ENCODE assay signal across 9 mouse cellular contexts in the genomic region with DNA sequence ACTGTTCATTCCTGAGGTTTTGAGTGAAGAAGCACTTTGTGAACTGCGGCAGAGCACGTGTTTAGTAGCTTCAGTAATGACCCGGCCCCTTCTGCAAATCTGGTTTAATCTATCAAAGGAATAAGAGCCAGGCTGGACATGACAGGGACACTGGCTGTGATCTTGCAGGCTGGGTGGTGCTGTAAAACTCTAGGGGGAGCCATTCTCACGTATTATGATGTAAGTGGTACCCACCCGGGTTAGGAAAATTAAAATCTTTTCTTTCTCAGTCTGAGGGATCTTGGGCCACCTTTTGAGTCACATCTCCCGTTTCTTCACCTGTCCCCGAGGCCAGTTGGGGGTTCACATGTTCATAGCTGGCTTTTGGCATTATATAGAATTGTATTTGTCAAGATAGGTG.
DNase-seq lines count a peak whose midpoint lies in the region; ATAC-seq and TF ChIP-seq lines count a peak whose summit lies in the region.
"Had no signal": no experiment of that assay in that cellular context is flagged by ENCODE, and none has a peak within 500 bp of the region (broad histone marks: within the 10 kb centered on the region; RNA-seq: fewer than 3 reads in every experiment).

No protein-coding gene starts in this region.

- no peaks in the 10 kb centered on the region for H3K27me3 ChIP-seq in E14TG2a.4 (ENCODE audit: insufficient read depth, low read length)
- no peaks in the 10 kb centered on the region for H3K27me3 ChIP-seq in cerebellum, adult 2 months (ENCODE audit: control insufficient read depth, insufficient read depth, low read length)
- no peaks in the 10 kb centered on the region for H3K27me3 ChIP-seq in hindbrain, embryonic 14.5 days (ENCODE audit: control insufficient read depth, insufficient read depth, low read length)

- TF ChIP-seq CTCF in E14TG2a.4 (conservative IDR thresholded peaks at IDR 0.05; ENCODE audit: low read length) = 0 out of 2 replicates have a peak, but pooled peaks have one; percentile 11
- TF ChIP-seq CTCF in cerebellum, adult 2 months (IDR thresholded peaks at IDR 0.05; ENCODE audit: borderline replicate concordance, insufficient read depth, low read depth, low read length) = peak; percentile 66

- no peak overlapping the region for H3K27ac ChIP-seq in cerebellum, adult 2 months (ENCODE audit: insufficient read depth, low read length)
- no peak overlapping the region for H3K27ac ChIP-seq in hindbrain, embryonic 14.5 days
- H3K27ac ChIP-seq: limb, embryonic 15.5 days had no signal

- no peak overlapping the region for H3K9ac ChIP-seq in hindbrain, embryonic 14.5 days
- H3K9ac ChIP-seq: limb, embryonic 15.5 days had no signal

- H3K4me2 ChIP-seq in hindbrain, embryonic 14.5 days (replicated peaks) = no peak overlapping the region
- H3K4me2 ChIP-seq: limb, embryonic 15.5 days had no signal

- 13% methylated on average over 7 of the region's 7 CpGs for WGBS in cerebellum, adult 2 months
- 35% methylated on average over 7 of the region's 7 CpGs for WGBS in hindbrain, embryonic 14.5 days

- no peaks in the 10 kb centered on the region for H3K36me3 ChIP-seq in E14TG2a.4 (ENCODE audit: insufficient read depth, low read length)
- no peaks in the 10 kb centered on the region for H3K36me3 ChIP-seq in hindbrain, embryonic 14.5 days (replicated peaks; ENCODE audit: control insufficient read depth, insufficient read depth)
- H3K36me3 ChIP-seq: limb, embryonic 15.5 days had no signal

- H3K4me3 ChIP-seq in E14TG2a.4 (replicated peaks; ENCODE audit: low read length) = no peak overlapping the region
- H3K4me3 ChIP-seq in cerebellum, adult 2 months (replicated peaks; ENCODE audit: insufficient read depth, low read depth, low read length) = no peak overlapping the region
- H3K4me3 ChIP-seq in hindbrain, embryonic 14.5 days (replicated peaks; ENCODE audit: low read length) = no peak overlapping the region
- H3K4me3 ChIP-seq: limb, embryonic 15.5 days had no signal

- DNase-seq in kidney, postnatal 14 days = peak; percentile 27
- DNase-seq in kidney, postnatal 25 days = no peak
- DNase-seq in cerebellum, adult 2 months = peak; percentile 62 to 68
- peak; percentile 72 for DNase-seq in hindbrain, embryonic 14.5 days (ENCODE audit: low spot score)
- no peak for DNase-seq in adrenal gland, adult 18-20 months (ENCODE audit: low spot score in 2 of 2)
- DNase-seq in ovary, postnatal 14 days (ENCODE audit: low spot score) = no peak

- peaks cover 29% of the 10 kb centered on the region for H3K9me3 ChIP-seq in E14TG2a.4 (ENCODE audit: low read length)
- no peaks in the 10 kb centered on the region for H3K9me3 ChIP-seq in hindbrain, embryonic 14.5 days (ENCODE audit: control insufficient read depth, low read length)
- H3K9me3 ChIP-seq: limb, embryonic 15.5 days had no signal

- no peak for TF ChIP-seq POLR2A in cerebellum, adult 2 months (IDR thresholded peaks at IDR 0.05; ENCODE audit: borderline replicate concordance, insufficient read depth, low read length)

- ATAC-seq in hindbrain, embryonic 14.5 days (ENCODE audit: low FRiP score) = peak; percentile 54; the same call in 1 of the 2 replicates
- no peak for ATAC-seq in erythroblast, adult 5-6 weeks (replicated peaks; ENCODE audit: low FRiP score, poor library complexity, severe bottlenecking)

- H3K4me1 ChIP-seq in E14TG2a.4 (replicated peaks; ENCODE audit: low read depth, low read length) = no peaks in the 10 kb centered on the region
- no peaks in the 10 kb centered on the region for H3K4me1 ChIP-seq in cerebellum, adult 2 months (ENCODE audit: control insufficient read depth, insufficient read depth, low read length)
- H3K4me1 ChIP-seq in hindbrain, embryonic 14.5 days (replicated peaks; ENCODE audit: control insufficient read depth, insufficient read depth, low read length) = peaks cover 13% of the 10 kb centered on the region; the same call in 1 of the 2 replicates
- H3K4me1 ChIP-seq: limb, embryonic 15.5 days had no signal

Comparison
In these comparisons a context has a peak if more than half of its experiments do, and no peak if none do; other contexts are left out.
1. DNase-seq: peak in kidney, postnatal 14 days (single experiment), cerebellum, adult 2 months (2 of 2) and hindbrain, embryonic 14.5 days (single experiment); none in kidney, postnatal 25 days (0 of 2), adrenal gland, adult 18-20 months (0 of 2) and ovary, postnatal 14 days (single experiment).